ENCODE assay signal across 20 mouse cellular contexts in genomic region chr1:194396754-194397460, GRCm38 (mm10).
"Had no signal": no experiment of that assay in that cellular context is flagged by ENCODE, and none has a peak within 500 bp of the region (broad histone marks: within the 10 kb centered on the region; RNA-seq: fewer than 3 reads in every experiment).

No protein-coding gene starts in this region.

- H3K4me3 ChIP-seq: limb, embryonic 12.5 days; limb, embryonic 15.5 days; midbrain, embryonic 12.5 days; myocyte; neural tube, embryonic 13.5 days had no signal

- H3K36me3 ChIP-seq: limb, embryonic 12.5 days; limb, embryonic 15.5 days; midbrain, embryonic 12.5 days; neural tube, embryonic 13.5 days had no signal

- DNase-seq: kidney, adult 18-20 months; kidney, adult 9 months; kidney, postnatal 14 days; kidney, postnatal 4 days; left cerebral cortex, postnatal 4 days; liver, postnatal 0 days; right cerebral cortex, postnatal 14 days; right cerebral cortex, postnatal 4 days; thymus, postnatal 36 days had no signal

- H3K9ac ChIP-seq: limb, embryonic 12.5 days; limb, embryonic 15.5 days; liver, embryonic 14.5 days; liver, postnatal 0 days; midbrain, embryonic 12.5 days; neural tube, embryonic 13.5 days had no signal

- H3K4me2 ChIP-seq: limb, embryonic 12.5 days; limb, embryonic 15.5 days; liver, embryonic 11.5 days; midbrain, embryonic 12.5 days; neural tube, embryonic 13.5 days had no signal

- ATAC-seq: inflammation-experienced regulatory T-cells, adult 6 months; intestine, embryonic 16.5 days; liver, postnatal 0 days; midbrain, embryonic 16.5 days had no signal

- H3K4me1 ChIP-seq: limb, embryonic 12.5 days; limb, embryonic 15.5 days; midbrain, embryonic 12.5 days; neural tube, embryonic 13.5 days had no signal

- H3K9me3 ChIP-seq: limb, embryonic 12.5 days; limb, embryonic 15.5 days; midbrain, embryonic 12.5 days; neural tube, embryonic 13.5 days had no signal

- H3K27ac ChIP-seq: limb, embryonic 12.5 days; limb, embryonic 15.5 days; liver, embryonic 14.5 days; midbrain, embryonic 12.5 days; neural tube, embryonic 13.5 days; stomach, postnatal 0 days had no signal

- H3K27me3 ChIP-seq: limb, embryonic 12.5 days; limb, embryonic 15.5 days; midbrain, embryonic 12.5 days; neural tube, embryonic 13.5 days had no signal
